Mouse (Mus musculus) left cerebral cortex, adult 18-20 months (tissue): ENCODE measurements around the gene Abcb1a. TPM values are rescaled to one million over a fixed set of nuclear protein-coding genes. Genes with fewer than 3 reads are reported as not detected.

Experiments used
- DNase-seq, 2 experiments: peaks; one replicate each; pipeline ENCODE4 v3.0.0; 2021 to 2022; ENCODE audit warnings: low spot score in 2 of 2, mixed read lengths in 1 of 2
- long read RNA-seq, 2 experiments: library from polyadenylated mRNA; stranded (forward); transcript quantifications; one replicate each; pipeline ENCODE4 v2.0.0; 2021
- total RNA-seq, 2 experiments: library from RNA; stranded (reverse); gene quantifications; 2 replicates each; pipeline ENCODE4 v1.2.3; 2021

Gene Abcb1a
- total RNA-seq, result 10 to 100 TPM; 15.3 to 19.5 TPM
- long read RNA-seq, experiment 1, partial matches to known transcripts, result 2 of 8 reads
- long read RNA-seq, experiment 1, other reads (novel, unspliced or antisense), result 5 of 8 reads
- long read RNA-seq, experiment 2, partial matches to known transcripts, result 0 of 6 reads
- long read RNA-seq, experiment 2, other reads (novel, unspliced or antisense), result 6 of 6 reads

GRCm38 (mm10) chr5:8659911-8660737 lies at the start of gene Abcb1a:
Gene Abcb1a (plus strand): TSS chr5:8660077.
- DNase-seq, result peak; percentile 3 to 14

- DNase-seq, result peak; percentile 60 to 74
Measured at GRCm38 (mm10) chr5:8622071-8622595, 37.7 kb upstream of the Abcb1a start.

GRCm38 (mm10) chr5:8622596-8623231 lies 37.2 kb upstream of the Abcb1a start, which contains the start of gene Rundc3b:
Gene Rundc3b (minus strand): TSS chr5:8622952.
- DNase-seq, result peak; percentile 89 to 94

- no peak for DNase-seq
Measured at GRCm38 (mm10) chr5:8632901-8633300, 27.0 kb upstream of the Abcb1a start.

GRCm38 (mm10) chr5:8634489-8634975 lies 25.3 kb upstream of the Abcb1a start:
- DNase-seq, result no peak

- DNase-seq, result no peak
Measured at GRCm38 (mm10) chr5:8648300-8648699, 11.6 kb upstream of the Abcb1a start.

GRCm38 (mm10) chr5:8648774-8649173 lies 11.1 kb upstream of the Abcb1a start:
- no peak for DNase-seq

- no peak for DNase-seq
Measured at GRCm38 (mm10) chr5:8652085-8652484, 7.8 kb upstream of the Abcb1a start.

GRCm38 (mm10) chr5:8660738-8661151 lies 868 bp downstream of the Abcb1a start:
- DNase-seq, result no peak

GRCm38 (mm10) chr5:8664678-8665077 lies 4.8 kb downstream of the Abcb1a start:
- no peak for DNase-seq

- DNase-seq, result no peak
Measured at GRCm38 (mm10) chr5:8667758-8668474, 8.0 kb downstream of the Abcb1a start.

- no peak for DNase-seq
Measured at GRCm38 (mm10) chr5:8669606-8670005, 9.7 kb downstream of the Abcb1a start.

- no peak for DNase-seq
Measured at GRCm38 (mm10) chr5:8675262-8675951, 15.5 kb downstream of the Abcb1a start.

GRCm38 (mm10) chr5:8675952-8676262 lies 16.0 kb downstream of the Abcb1a start:
- DNase-seq, result no peak

- no peak for DNase-seq
Measured at GRCm38 (mm10) chr5:8681166-8681565, 21.3 kb downstream of the Abcb1a start.

GRCm38 (mm10) chr5:8683686-8684085 lies 23.8 kb downstream of the Abcb1a start:
- no peak for DNase-seq

- DNase-seq, result no peak
Measured at GRCm38 (mm10) chr5:8686071-8686470, 26.2 kb downstream of the Abcb1a start.

- no peak for DNase-seq
Measured at GRCm38 (mm10) chr5:8687550-8687949, 27.7 kb downstream of the Abcb1a start.

GRCm38 (mm10) chr5:8716061-8716460 lies 56.2 kb downstream of the Abcb1a start:
- no peak for DNase-seq

GRCm38 (mm10) chr5:8719556-8719955 lies 59.7 kb downstream of the Abcb1a start:
- DNase-seq, result peak; percentile 3 to 13

GRCm38 (mm10) chr5:8722224-8722623 lies 62.3 kb downstream of the Abcb1a start:
- no peak for DNase-seq
